Mouse (Mus musculus) megakaryocyte, embryonic 14.5 days (primary cell): ENCODE measurements around the gene Hist2h3b. TPM values are rescaled to one million over a fixed set of nuclear protein-coding genes. Genes with fewer than 3 reads are reported as not detected.

Experiments used
- H3K27me3 ChIP-seq: replicated peaks from 2 replicates; pipeline ENCODE3; 2012; ENCODE audit warnings: inconsistent platforms
- H3K36me3 ChIP-seq: replicated peaks from 2 replicates; pipeline ENCODE3; 2012; ENCODE audit warnings: low read length, inconsistent platforms, mixed read lengths
- H3K4me1 ChIP-seq: 2 replicates; pipeline ENCODE4 v1.6.1; 2012; ENCODE audit warnings: inconsistent platforms
- H3K4me3 ChIP-seq: replicated peaks from 2 replicates; pipeline ENCODE3; 2012; ENCODE audit warnings: moderate library complexity, mild to moderate bottlenecking, inconsistent platforms
- H3K9me3 ChIP-seq: 2 replicates; pipeline ENCODE4 v1.6.1; 2012; ENCODE audit warnings: inconsistent platforms
- FLI1 ChIP-seq: IDR thresholded peaks from 2 replicates; pipeline ENCODE4 v1.6.1; 2012; ENCODE audit warnings: low read length, inconsistent platforms, mixed read lengths
- GATA1 ChIP-seq: IDR thresholded peaks from 3 replicates; pipeline ENCODE4 v1.6.1; 2012; ENCODE audit warnings: mixed read lengths, low read length, inconsistent platforms, borderline replicate concordance
- polyA plus RNA-seq: library from polyadenylated mRNA; stranded (reverse); fragments of >175 nt; gene quantifications from 2 replicates; pipeline ENCODE4 v1.2.3, GENCODE M21; 2012; ENCODE audit warnings: low replicate concordance; ENCODE audit not compliant: insufficient read depth

The Hist2h3b gene
- polyA plus RNA-seq, 1 experiment, result 84.7 TPM

GRCm38 (mm10) chr3:96302076-96302475 lies 33.6 kb downstream of the Hist2h3b start:
- H3K4me1 ChIP-seq, result peaks cover 25% of the 10 kb centered on the region
- peaks cover 53% of the 10 kb centered on the region for H3K27me3 ChIP-seq
- H3K9me3 ChIP-seq, result 0 out of 2 replicates have a peak, but pooled peaks cover 7% of the 10 kb centered on the region
- no peak for TF ChIP-seq GATA1
- no peak for TF ChIP-seq FLI1
- no peak overlapping the region for H3K4me3 ChIP-seq
- H3K36me3 ChIP-seq, result no peaks in the 10 kb centered on the region

- no peaks in the 10 kb centered on the region for H3K36me3 ChIP-seq
- H3K4me1 ChIP-seq, result peaks cover 14% of the 10 kb centered on the region
- peaks cover 45% of the 10 kb centered on the region for H3K27me3 ChIP-seq
- 0 out of 2 replicates have a peak, but pooled peaks cover 7% of the 10 kb centered on the region for H3K9me3 ChIP-seq
- TF ChIP-seq FLI1 (no peak), GATA1 (no peak)
- peak overlapping the region; percentile 65 for H3K4me3 ChIP-seq
These were observed 38.1 kb downstream of the Hist2h3b start for GRCm38 (mm10) chr3:96306506-96306905.

GRCm38 (mm10) chr3:96309441-96309840 lies 41.0 kb downstream of the Hist2h3b start:
- peaks cover 17% of the 10 kb centered on the region for H3K4me1 ChIP-seq
- peaks cover 8% of the 10 kb centered on the region; the same call in 1 of the 2 replicates for H3K9me3 ChIP-seq
- no peaks in the 10 kb centered on the region for H3K36me3 ChIP-seq
- peaks cover 39% of the 10 kb centered on the region for H3K27me3 ChIP-seq
- H3K4me3 ChIP-seq, result no peak overlapping the region
- TF ChIP-seq FLI1, result no peak

DNA sequence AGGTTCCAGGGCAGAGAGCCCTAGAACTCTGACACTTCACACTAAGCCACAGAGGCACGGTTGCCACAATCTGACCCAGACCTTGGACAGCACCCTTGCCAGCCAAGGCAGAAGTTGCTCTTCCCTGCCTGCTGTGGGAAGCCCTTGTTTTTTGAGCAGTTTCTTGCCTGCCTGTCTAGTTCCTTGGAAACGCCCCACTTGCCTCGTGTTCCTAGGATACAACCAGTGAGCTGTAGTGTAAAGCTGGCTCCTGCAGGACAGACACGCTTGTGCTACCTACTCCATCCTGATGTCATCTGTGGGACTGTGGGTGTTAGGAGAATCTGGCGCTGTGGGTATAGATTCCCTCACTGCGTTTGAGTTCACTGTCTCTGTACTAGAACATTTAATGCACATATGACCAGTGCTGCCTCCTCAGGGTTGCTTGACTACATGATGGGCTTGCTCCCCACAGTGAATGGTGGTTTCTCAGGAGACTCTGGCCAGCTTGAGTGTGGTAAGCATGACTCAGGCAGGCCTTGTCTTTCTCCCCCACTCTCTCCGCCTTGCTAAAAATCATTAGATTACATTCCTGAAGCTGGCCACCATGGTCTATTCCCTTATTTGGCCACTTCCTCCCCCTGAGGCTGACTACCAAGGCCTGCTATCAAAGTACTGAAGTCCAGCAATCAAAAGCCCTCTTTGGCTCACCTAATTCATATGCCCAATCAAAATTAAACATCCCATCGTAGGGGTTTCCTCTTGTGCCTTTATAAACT lies 44.1 kb downstream of the Hist2h3b start:
- Histone ChIP-seq H3K4me1 (peaks cover 6% of the 10 kb centered on the region; the same call in 1 of the 2 replicates), H3K36me3 (no peaks in the 10 kb centered on the region), H3K9me3 (peaks cover 4% of the 10 kb centered on the region; the same call in 1 of the 2 replicates), H3K27me3 (peaks cover 17% of the 10 kb centered on the region), H3K4me3 (no peak overlapping the region)
- TF ChIP-seq GATA1 (no peak), FLI1 (no peak)

Other genes with a start within 250 kb of the Hist2h3b start
- 19.1 and 19.4 TPM in 2 replicates for gene Vps45, start 210.2 kb upstream of the Hist2h3b start, polyA plus RNA-seq
- gene Otud7b, start 164.1 kb upstream of the Hist2h3b start, polyA plus RNA-seq, result 9.2 and 12.9 TPM in 2 replicates
- gene Mtmr11, start 106.7 kb upstream of the Hist2h3b start, polyA plus RNA-seq, result 0.57 TPM in 1 of 2 replicates, not detected in the other
- gene Sf3b4, start 96.3 kb upstream of the Hist2h3b start, polyA plus RNA-seq, result 463 and 1,018 TPM in 2 replicates
- 1.9 and 7.6 TPM in 2 replicates for gene Sv2a, start 87.5 kb upstream of the Hist2h3b start, polyA plus RNA-seq
- 29.8 and 114 TPM in 2 replicates for gene Bola1, start 48.9 kb upstream of the Hist2h3b start, polyA plus RNA-seq
- not detected in 2 replicates for gene Hist2h2ab, start 48.8 kb upstream of the Hist2h3b start, polyA plus RNA-seq
- gene Hist2h2ac, start 47.8 kb upstream of the Hist2h3b start, polyA plus RNA-seq, result 15.1 and 19.7 TPM in 2 replicates
- 0.10 TPM in 1 of 2 replicates, not detected in the other for gene Hist2h2be, start 47.5 kb upstream of the Hist2h3b start, polyA plus RNA-seq
- gene Hist2h3c2, start 29.5 kb upstream of the Hist2h3b start, polyA plus RNA-seq, result 50.2 and 139 TPM in 2 replicates
- gene Hist2h2aa2, start 28.4 kb upstream of the Hist2h3b start, polyA plus RNA-seq, result 947 and 1,036 TPM in 2 replicates
- gene Hist2h2aa1, start 23.2 kb upstream of the Hist2h3b start, polyA plus RNA-seq, result 57.2 and 67.0 TPM in 2 replicates
- not detected in 2 replicates for gene Hist2h3c1, start 22.0 kb upstream of the Hist2h3b start, polyA plus RNA-seq
- gene Hist2h4, start 5.3 kb upstream of the Hist2h3b start, polyA plus RNA-seq, result 5.6 and 6.1 TPM in 2 replicates
- 1.0 TPM in 1 of 2 replicates, not detected in the other for gene Hist2h2bb, start 1.1 kb downstream of the Hist2h3b start, polyA plus RNA-seq
- 0.86 and 1.7 TPM in 2 replicates for gene Fcgr1, start 25.3 kb downstream of the Hist2h3b start, polyA plus RNA-seq
- gene BC107364, start 183.7 kb downstream of the Hist2h3b start, polyA plus RNA-seq, result not detected in 2 replicates